Mouse (Mus musculus): ENCODE measurements at regions not wholly inside any gene's neighbourhood (a gene's known extent, or its start where the extent isn't known, plus 50 kb on each side); places are given as distances from the start of the nearest gene placed in this dataset.

GRCm38 (mm10) chr19:28758854-28759253 is 76.0 kb upstream of the Slc1a1 start:
- TF ChIP-seq POLR2A (IDR thresholded peaks at IDR 0.05; ENCODE audit: low read depth, low read length), result no peak
- peak; percentile 45; the same call in 1 of the 2 replicates for TF ChIP-seq CTCF (IDR thresholded peaks at IDR 0.05; ENCODE audit: borderline replicate concordance, insufficient read depth, low read length)

Measured in embryonic fibroblast, embryonic 13.5 days (primary cell).